Mouse (Mus musculus) layer of hippocampus, adult 9-10 months (tissue): ENCODE results near the gene Rpl35a.
"Not testable (repeated sequence)": the region's sequence is repeated elsewhere in the genome, so short reads cannot be mapped to it uniquely, and the experiment has no call there.

ENCODE experiments used
- DNase-seq: peaks from one replicate; pipeline ENCODE4 v3.0.0; 2022; ENCODE audit warnings: low spot score

Rpl35a gene

DNA sequence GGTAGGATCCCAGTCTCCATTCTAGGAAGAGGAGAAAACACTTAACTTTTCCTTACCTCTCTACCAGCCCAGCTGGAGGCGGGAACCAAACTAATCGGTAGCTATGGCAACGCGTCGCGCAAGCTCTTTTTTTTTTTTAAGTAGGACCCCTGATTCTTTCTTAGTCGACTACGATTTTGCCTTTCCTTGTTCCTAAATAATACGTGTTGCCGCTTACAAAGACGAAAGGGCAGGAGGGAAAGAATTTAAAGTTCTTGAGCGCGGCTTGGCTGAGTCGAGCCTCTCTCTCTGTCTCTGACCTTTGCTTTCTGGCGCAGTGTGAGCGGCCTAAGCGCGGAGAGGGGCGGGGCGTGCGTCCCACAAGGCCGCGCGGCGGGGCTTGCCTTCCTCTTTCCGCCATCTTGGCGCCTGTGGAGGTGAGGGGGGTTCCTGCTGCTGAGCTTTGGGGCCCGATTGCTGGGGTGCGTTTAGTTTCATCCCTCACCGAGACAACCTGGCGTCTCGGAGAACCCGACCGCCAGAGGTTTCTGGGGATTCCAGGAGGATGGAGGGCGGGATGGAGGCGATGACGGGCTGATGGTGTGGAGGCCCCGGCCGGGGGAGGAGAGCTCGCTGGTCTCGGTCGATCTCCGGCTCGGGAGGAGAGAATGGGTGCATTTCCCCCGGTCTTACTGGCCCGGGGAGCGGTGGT lies at the start of gene Rpl35a, which contains the start of gene Iqcg:
Rpl35a (plus strand) TSS at position 359 of the 691 bp plus-strand sequence.
Iqcg (minus strand) TSS at position 124 of the 691 bp plus-strand sequence.
- peak; percentile 77 for DNase-seq

DNA sequence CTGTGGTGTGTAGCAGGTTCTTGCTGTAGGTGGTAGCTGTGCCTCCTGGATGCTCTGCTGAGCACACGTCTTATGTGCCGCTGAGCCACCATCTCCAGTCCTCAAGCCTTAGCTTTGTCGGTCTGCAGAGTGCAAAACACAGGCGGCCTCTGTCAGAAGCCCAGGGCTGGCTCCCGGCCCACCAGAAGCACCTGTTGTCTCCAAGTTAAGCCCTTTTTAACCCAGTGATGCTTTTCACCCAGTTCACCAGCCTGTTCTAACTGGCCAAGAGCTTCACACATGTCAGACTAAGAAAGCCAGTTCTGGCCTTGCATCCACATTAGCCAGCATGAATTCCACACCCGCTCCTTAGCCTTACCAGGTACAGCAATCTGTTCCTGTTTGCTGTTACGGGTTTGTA lies 49.4 kb upstream of the Rpl35a start:
- DNase-seq = no peak

DNA sequence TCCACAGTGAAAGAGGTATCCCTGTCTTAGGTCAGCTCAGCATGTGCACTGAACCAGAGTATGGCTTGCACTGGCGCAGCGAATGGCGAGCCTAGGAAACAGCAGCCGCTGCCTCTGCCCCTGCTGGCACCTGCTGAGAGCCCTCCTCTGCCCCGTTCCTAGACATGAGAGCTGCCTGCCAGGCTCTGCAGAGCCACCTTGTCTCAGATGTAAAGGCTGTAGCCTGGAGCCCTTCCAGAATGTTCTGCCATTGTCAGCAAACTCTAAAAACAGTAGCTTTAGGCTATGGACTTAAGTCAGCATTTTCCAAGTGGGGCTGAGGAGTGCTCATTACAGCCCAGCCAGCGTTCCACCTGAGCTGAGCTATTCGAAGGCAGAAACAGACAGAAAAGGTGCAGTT lies 48.8 kb upstream of the Rpl35a start:
- DNase-seq = no peak

DNA sequence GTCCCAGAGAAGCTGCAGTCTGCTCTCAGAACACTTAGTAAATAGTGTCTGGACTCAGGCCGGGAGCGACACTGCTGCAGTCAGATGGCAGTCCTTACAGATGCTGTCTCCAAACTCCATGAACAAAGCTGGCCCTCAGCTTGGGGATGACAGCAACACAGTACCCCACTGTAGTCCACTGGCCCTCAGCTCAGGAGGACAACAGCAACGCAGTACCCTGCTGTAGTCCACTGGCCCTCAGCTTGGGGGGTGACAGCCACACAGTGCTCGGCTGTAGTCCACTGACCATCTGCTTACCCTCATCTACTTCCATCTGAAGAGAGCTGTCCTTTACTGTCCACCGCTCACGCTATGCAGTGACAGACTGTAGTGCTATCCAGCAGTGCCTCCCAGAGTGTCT lies 46.1 kb upstream of the Rpl35a start:
- DNase-seq = no peak

DNA sequence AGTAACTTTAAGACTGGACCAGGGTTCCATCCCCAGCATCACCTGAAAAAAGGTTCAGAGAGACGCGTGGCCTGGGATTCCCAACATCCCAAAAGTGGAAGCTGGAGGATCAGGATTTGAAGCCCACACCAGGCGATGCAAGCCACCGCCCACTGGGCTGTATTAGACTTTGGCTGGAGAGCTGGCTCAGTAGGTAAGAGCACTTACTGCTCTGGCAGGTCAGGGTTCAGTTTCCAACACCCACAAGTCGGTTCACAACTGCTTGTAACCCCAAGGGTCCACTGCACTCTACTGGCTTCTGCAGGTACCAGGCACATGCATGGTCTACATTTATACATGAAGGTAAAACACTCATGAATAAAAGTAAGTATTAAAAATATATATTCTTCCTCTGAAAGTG lies 42.5 kb upstream of the Rpl35a start:
- no peak for DNase-seq

DNA sequence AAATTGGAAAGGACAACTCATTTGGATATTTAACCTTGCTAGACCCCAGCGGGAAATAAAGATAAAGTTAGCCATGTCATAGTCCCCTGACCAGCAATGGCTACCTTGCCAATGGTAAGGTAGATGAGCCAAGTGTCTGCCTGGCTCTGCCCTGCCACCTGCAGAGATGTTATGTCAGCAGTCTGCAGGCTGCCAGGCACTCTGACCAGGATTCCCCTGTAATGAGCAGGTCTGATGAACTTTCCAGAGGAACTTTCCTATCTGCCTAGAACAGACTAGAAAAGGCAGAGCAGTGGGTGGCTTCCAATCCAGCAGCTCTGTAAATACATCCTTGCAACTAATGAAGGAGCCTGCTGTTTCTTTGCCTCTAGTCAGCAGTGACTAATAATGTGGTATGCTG lies 41.3 kb upstream of the Rpl35a start:
- no peak for DNase-seq

DNA sequence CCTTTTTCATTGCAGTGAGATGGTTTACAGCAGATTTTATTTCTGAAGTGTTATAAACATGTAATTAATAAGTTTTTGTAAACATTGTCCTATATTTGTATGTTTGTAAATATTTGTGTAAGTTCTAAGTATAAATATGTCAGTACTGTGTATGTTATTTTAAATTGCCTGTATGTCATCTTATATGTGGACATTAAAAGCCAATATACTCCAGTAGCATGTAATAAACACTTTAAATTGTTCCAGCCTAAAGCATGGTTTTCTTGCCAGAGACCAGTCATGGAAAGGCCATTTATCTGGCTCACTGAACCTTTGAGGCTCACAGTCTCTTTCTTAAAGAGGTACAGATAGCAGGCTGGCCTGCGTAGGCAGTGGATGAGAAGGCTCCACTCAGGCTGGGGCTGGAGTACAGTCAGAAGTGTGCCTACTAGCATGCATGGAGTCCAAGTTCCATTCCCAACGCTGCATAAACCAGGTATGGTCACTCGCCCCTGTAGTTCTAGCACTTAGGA lies 40.8 kb upstream of the Rpl35a start:
- DNase-seq = no peak

DNA sequence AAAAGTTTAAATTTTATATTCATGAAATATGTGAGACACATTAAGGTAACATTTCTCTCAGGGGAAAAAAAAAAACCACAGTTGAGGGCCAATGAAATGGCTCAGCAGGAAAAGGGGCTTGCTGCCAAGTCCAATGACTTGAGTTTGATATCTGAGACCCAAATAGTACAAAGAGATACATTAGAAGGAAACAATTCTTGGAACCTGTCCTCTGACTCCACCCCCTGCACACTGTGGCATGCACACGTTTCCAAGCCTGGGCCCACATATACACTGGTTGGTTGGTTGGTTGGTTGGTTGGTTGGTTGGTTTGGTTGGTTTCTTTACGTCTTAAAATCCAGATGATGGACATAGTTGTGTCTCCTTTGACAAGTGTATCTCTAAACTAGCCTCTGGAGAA lies 40.3 kb upstream of the Rpl35a start:
- no peak for DNase-seq

DNA sequence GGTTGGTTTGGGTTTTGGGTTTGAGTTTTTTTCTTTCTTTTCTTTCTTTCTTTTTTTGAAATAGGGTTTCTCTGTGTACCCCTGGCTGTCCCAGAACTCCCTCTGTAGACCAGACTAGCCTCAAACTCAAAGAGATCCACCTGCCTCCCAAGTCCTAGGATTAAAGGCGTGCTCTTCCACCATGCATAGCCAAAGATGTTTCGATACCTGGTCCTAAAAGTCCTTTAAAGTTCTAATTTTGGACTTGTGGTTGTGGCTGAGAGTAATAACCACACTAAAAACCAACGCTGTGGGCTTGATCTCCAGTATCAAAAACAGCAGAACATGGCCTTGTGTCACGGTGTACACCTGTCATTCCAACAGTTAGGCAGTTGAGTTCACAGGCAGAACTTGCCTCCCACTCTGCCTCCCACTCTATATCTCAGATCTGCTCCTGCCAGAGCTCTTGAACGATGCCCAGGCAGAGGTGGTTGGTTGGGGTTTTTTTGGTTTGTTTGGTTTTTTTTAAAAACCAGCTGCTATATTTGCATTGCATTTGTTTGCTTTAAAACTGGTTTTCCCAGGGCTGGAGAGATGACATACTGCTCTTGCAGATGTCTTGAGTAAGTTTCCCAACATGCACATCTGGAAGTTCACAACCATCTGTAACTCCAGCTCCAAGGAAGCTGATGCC lies 38.4 kb upstream of the Rpl35a start:
- no peak for DNase-seq

DNA sequence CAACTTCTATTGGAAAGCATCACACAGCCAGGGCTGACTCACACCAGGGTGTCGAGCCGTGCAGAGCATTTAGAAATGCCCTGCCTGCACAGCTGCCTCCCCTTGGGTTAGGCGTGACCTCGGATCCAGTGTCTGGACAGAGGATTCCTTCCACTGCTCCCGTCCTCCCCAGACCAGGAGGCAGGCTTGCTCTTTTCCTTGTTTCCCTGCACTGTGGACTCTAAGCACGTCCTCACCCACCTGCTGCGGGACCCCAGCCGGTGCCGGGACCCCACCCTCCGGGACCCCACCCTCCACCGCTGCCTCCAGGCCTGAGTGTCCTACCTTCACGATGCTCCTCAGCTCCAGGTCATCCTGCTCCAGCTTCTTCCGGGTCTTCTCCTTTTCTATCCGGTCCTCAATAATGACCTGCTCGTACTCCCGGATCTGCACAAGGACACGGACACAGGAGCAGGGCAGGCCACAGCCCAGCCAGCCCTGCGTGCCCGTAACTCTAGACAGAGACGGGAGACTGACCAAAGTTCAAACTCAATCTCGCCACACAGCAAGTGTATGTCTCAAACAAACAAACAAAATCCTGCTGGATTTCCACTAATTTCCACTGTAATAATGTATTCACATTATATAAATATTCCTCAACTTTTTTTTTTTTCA lies 37.0 kb upstream of the Rpl35a start:
- DNase-seq = no peak

DNA sequence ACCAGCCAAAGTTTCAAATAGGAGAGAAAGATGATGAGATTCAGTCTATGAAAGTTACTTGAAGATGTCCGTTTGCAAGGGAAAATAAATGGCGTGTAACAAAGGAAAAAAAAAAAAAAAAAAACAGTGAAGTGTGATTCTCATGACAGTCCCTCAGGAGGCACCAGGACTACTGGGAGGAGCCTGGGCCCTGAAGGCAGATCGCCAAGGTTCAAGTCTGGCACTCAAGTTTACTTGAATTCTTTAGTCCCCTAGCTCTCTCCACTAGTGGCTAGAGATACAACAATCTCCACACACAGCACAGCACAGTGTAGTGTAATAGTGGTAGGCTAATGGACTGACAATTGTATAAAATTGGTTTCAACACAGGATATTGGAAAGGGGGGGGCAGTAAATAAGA lies 34.9 kb upstream of the Rpl35a start:
- no peak for DNase-seq

DNA sequence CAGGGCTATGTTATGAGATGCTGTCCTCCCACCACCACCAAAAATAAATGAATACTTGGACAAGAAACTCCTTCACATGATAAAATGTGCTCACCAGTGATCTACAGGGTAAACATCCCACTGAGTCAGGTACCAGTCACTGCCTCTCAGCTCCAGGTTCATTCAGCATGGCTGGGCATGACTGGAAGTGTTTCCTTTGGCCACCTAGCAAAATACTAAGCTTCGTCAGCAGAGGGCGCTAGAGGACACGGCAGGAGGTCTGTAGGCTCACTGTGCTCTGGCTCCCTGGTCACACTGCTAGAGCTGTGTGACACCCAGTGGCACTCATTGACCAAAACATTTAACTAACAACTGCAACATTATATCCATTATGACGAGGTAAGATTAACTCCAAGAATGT lies 32.5 kb upstream of the Rpl35a start:
- peak; percentile 71 for DNase-seq

DNA sequence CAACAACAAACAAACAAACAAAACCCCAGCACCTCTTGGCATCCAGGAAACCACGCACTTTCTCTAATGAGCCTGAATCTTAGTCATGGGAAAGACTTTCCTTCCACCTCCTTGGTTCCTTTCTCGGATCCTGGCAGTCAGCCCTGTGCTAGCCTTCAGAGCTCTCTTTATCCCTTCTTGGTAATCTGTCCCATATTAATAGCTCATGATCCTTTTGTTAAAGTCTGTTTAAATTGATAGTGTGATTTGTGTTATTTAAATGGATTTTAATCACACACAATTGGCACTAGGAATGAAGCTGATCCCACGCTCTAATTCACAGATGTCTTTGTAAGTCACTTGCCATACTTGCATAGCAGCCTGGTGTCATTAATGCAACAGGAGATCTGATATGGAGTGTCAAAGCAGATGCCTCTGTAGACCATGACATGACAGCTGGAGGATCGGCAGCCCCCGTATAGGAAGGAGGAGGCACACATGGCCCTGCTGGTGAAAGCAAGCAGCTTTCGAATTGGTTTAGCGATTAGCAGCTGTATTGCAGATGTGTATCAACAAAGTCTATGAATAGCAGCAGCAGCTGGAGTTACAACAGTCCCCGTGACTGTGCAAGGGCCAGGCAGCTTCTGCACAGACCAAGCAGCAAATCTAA lies 31.7 kb upstream of the Rpl35a start:
- DNase-seq = peak; percentile 50

DNA sequence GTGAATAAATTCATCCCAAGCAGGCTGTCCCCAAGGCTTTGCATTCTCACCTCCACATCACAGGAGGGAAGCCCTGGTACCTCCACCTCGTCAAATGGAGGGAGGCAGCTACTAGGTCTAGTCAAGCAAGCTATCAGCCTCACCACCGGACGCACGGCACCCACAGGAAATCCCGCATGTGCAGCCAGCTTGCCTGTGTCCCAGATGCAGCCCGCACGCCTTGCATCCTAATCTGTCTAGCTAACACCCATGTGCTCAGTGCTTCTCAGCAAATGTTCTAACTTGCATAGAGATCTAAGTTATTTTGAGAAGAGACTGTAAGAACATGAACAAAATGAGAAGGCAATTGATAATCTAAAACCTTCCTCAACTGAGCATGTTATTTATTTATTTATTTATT lies 29.9 kb upstream of the Rpl35a start:
- DNase-seq = no peak

DNA sequence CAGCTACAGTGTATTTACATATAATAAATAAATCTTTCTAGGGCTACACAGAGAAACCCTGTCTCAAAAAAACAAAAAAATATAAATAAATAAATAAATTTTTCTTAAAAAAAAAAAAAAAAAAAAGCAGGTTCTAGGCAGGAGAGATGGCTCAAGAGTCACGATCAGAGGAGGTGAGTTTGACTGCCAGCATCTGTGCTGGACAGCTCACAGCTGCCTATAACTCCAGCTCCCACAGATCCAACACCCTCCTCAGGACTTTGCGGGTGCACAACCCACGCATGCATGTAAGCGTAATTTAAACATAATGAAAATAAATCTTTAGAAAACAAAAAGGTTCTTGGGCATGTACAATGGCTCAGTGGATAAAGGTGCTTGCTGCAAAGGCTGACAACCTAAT lies 20.2 kb upstream of the Rpl35a start:
- no peak for DNase-seq

DNA sequence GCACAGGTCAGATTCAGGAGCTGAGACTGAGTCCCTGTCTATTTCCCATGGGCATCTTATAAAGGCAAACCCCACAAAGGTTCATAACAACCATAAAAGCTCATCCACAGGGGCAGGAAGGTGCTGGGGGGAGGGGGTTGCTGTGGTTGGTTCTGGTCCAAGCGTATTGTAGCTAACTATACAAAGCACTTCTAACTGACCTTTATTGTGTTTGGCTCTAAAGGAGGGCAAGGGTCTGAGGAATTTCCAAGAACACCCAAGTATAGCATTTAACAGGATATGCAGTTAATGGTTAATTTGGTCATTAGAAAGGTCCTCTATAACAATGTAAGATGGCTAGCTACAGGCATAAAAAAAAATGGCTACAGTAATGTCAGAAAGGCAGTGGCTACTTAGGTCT lies 13.6 kb upstream of the Rpl35a start:
- DNase-seq = no peak

DNA sequence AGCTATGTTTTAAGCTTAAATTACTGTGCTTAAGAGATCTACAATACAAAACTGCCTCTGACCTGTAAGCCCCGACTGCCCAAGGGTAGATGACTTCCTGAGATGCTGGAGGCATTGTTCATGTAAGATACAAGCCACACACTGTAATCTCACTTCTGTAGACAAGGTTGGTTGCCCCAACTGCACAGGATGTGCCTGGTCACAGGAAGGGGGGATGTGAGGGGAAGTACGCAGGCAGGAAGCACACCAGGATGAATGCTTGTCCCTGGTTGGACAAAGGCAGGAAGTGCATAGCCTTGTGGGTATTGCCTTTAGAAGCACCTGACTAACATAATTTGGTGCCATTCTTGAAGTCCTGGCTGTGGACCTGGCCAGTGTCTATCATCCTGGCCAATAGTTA lies 13.0 kb upstream of the Rpl35a start:
- no peak for DNase-seq

DNA sequence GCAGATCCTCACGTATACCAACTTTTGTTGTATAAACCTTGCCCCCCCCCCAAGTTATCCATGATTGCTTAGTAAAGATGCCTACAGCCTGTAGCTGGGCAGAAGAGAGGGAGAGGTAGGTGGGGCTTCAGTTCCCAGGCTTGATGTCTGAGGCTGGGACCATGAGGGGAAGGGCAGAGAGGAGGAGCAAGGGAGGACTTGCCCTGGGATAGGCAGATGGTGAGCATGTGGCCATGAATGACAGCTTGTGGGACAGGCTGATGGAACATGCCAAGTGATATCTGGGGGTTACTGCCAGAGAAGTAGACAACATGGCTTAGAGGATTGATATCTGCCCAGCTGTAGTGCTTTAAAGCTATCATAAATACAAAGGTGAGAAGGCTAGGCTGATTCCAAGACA lies 8.2 kb upstream of the Rpl35a start:
- no peak for DNase-seq

DNA sequence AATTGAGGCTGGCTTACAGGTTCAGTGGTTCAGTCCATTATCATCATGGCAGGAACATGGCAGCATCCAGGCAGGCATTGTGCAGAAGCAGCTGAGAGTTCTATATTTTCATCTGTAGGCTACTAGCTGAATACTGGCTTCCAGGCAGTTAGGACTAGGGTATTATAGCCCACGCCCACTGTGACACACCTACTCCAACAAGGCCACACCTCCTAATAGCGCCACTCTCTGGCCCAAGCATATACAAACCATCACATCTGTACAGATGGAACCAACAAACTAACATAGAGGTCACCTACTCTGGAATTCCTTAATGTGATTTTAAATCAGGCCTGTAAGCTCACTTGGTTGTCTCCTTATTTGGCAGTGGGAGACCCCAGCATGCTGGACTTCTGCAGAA lies 7.6 kb upstream of the Rpl35a start:
- no peak for DNase-seq

DNA sequence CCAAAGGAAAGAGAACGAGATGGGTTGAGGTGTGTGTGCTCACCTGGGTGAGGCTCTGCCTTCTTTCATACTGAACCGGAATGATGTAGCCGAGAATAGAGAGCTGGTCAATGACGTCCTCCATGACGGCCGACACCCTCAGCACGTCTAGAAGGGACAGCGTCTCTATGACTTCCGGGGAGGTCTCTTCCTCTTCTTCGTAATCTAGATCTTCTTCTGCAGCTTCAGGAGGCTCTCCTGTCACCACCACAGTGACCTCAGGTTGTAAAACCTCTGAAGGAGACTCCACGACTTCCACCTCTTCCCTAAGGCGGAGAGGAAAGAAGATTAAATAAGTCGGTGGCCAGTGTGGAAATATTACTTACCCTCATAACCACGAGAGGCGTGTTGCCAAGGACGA lies 6.4 kb upstream of the Rpl35a start:
- DNase-seq = no peak

DNA sequence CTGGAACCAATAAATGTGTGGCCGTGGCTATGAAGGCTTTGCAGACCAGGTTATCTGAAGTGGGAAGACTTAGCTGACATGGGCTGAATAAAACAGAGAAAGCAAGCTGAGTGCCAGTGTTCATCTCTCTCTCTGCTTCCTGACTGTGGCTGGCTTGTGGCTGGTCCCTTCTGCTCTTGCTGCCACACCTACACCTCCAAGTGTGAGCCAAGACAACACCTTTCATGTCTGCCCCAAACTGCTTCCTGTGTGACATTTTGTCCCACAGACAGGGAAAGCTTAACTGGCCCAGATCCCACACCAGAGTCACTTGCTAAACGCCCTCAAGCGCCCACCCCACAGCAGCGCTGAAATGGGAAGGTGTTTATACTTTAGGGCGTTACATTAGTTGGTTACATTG lies 3.1 kb upstream of the Rpl35a start:
- DNase-seq = no peak

DNA sequence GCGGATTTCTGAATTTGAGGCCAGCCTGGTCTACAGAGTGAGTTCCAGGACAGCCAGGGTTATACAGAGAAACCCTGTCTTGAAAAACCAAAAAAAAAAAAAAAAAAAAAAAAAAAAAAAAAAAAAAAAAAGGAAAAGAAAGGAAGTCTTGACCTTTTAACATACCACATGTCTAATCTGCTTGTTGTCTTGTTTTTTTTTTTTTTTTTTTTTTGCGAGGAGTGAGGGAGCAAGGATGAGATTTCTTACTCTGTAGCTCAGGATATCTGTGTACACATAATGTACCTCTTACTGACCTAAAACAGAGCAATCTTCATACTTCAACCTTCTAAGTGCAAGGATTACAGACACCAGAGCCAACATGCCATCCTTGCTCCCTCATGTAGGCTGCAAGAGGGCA lies 1.3 kb upstream of the Rpl35a start:
- not testable (repeated sequence) for DNase-seq

DNA sequence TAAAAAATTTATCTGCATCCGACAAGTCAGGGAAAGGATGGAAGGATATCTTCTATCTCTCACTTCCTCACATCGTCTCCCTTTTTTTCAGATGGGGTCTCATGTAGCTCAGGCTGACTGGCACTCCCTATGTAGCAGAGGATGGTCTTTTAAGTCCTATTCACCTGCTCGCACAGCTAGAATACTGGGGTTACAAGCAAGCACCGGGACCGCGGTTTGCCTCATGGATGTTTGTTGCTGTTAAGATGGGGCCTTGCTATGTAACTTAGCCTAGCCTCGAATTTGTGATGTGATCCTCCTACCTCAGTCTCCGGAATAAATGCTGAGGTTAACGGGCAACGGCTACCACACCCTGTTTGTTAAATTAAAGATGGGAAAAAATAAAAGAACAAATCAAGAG lies 598 bp upstream of the Rpl35a start:
- DNase-seq = no peak
